Mouse (Mus musculus) liver, embryonic 16.5 days (tissue): ENCODE measurements around the gene Atg2a. TPM values are rescaled to one million over a fixed set of nuclear protein-coding genes. Genes with fewer than 3 reads are reported as not detected.
A peak's percentile ranks its signal among the peaks of the same experiment; 100 is the strongest.

Source experiments
- microRNA counts: library from miRNA; unstranded; fragments of <30 nt; microRNA quantifications from one replicate; lab custom pipeline; 2016
- microRNA-seq: library from miRNA; unstranded; fragments of <30 nt; microRNA quantifications from one replicate; pipeline ENCODE4, GENCODE M21; 2016
- polyA plus RNA-seq: library from polyadenylated mRNA; unstranded; fragments of >200 nt; fragmentation: Nextera tagmentation; extraction: Ambion mirVana; gene quantifications from 2 replicates; pipeline ENCODE4 v1.2.1, GENCODE M21; 2015

Atg2a gene
- polyA plus RNA-seq, 1 experiment from 2014 or later: 6.1 TPM

MicroRNAs encoded within 50 kb of the gene (microRNA counts, 519-probe panel; counts per million panel counts)
- 3,260 counts per million, percentile 88 among the panel's probes with 10 or more counts for microRNA mmu-miR-192 (lab: Ali Mortazavi, UCI)

Small RNAs within 50 kb of the gene (microRNA-seq; reads per million reads assigned to microRNA genes)
- gene Mir192 (5,219 reads per million, percentile 89 among the genes with 10 or more reads in this experiment), gene Mir194-2 (2,133 reads per million, percentile 83 among the genes with 10 or more reads in this experiment)

Other genes with a start within 250 kb of the Atg2a start
- gene Capn1, start 225.8 kb upstream of the Atg2a start, polyA plus RNA-seq: 22.2 and 23.4 TPM in 2 replicates
- gene Syvn1, start 195.1 kb upstream of the Atg2a start, polyA plus RNA-seq: 14.4 and 19.0 TPM in 2 replicates
- gene Mrpl49, start 183.9 kb upstream of the Atg2a start, polyA plus RNA-seq: 37.4 and 38.5 TPM in 2 replicates
- gene Fau, start 183.8 kb upstream of the Atg2a start, polyA plus RNA-seq: 440 and 454 TPM in 2 replicates
- 15.3 and 17.7 TPM in 2 replicates for gene Znhit2, start 180.5 kb upstream of the Atg2a start, polyA plus RNA-seq
- gene Tm7sf2, start 173.3 kb upstream of the Atg2a start, polyA plus RNA-seq: 48.0 and 53.7 TPM in 2 replicates
- gene Vps51, start 164.4 kb upstream of the Atg2a start, polyA plus RNA-seq: 27.8 and 28.9 TPM in 2 replicates
- gene Tmem262, start 161.6 kb upstream of the Atg2a start, polyA plus RNA-seq: not detected in 2 replicates
- gene Gm28374, start 159.4 kb upstream of the Atg2a start, polyA plus RNA-seq: 0.38 and 0.41 TPM in 2 replicates
- 19.2 and 21.8 TPM in 2 replicates for gene Zfpl1, start 156.7 kb upstream of the Atg2a start, polyA plus RNA-seq
- 28.9 and 32.5 TPM in 2 replicates for gene Cdca5, start 156.7 kb upstream of the Atg2a start, polyA plus RNA-seq
- 0.20 and 0.48 TPM in 2 replicates for gene AC131692.1, start 147.2 kb upstream of the Atg2a start, polyA plus RNA-seq
- 2.5 TPM in 2 replicates for gene Naaladl1, start 135.9 kb upstream of the Atg2a start, polyA plus RNA-seq
- 16.5 and 16.8 TPM in 2 replicates for gene Sac3d1, start 123.0 kb upstream of the Atg2a start, polyA plus RNA-seq
- gene Snx15, start 113.4 kb upstream of the Atg2a start, polyA plus RNA-seq: 54.8 and 61.2 TPM in 2 replicates
- 0.09 and 0.66 TPM in 2 replicates for gene Batf2, start 100.7 kb upstream of the Atg2a start, polyA plus RNA-seq
- gene Arl2, start 100.1 kb upstream of the Atg2a start, polyA plus RNA-seq: 23.5 and 25.1 TPM in 2 replicates
- not detected in 2 replicates for gene Majin, start 57.3 kb upstream of the Atg2a start, polyA plus RNA-seq
- not detected in 2 replicates for gene Gpha2, start 15.3 kb upstream of the Atg2a start, polyA plus RNA-seq
- 3.5 and 3.7 TPM in 2 replicates for gene Ppp2r5b, start 5.8 kb upstream of the Atg2a start, polyA plus RNA-seq
- gene Ehd1, start 35.1 kb downstream of the Atg2a start, polyA plus RNA-seq: 62.1 and 68.6 TPM in 2 replicates
- gene Cdc42bpg, start 64.8 kb downstream of the Atg2a start, polyA plus RNA-seq: 0.34 and 0.40 TPM in 2 replicates
- gene Men1, start 93.3 kb downstream of the Atg2a start, polyA plus RNA-seq: 19.5 and 21.0 TPM in 2 replicates
- 8.2 and 8.6 TPM in 2 replicates for gene Map4k2, start 99.5 kb downstream of the Atg2a start, polyA plus RNA-seq
- 52.1 and 58.4 TPM in 2 replicates for gene Sf1, start 122.0 kb downstream of the Atg2a start, polyA plus RNA-seq
- gene Pygm, start 142.7 kb downstream of the Atg2a start, polyA plus RNA-seq: 5.8 and 11.2 TPM in 2 replicates
- 78.8 and 81.7 TPM in 2 replicates for gene Rasgrp2, start 157.7 kb downstream of the Atg2a start, polyA plus RNA-seq
- gene Nrxn2, start 177.1 kb downstream of the Atg2a start, polyA plus RNA-seq: 0.39 and 0.50 TPM in 2 replicates